In the genomic region with DNA sequence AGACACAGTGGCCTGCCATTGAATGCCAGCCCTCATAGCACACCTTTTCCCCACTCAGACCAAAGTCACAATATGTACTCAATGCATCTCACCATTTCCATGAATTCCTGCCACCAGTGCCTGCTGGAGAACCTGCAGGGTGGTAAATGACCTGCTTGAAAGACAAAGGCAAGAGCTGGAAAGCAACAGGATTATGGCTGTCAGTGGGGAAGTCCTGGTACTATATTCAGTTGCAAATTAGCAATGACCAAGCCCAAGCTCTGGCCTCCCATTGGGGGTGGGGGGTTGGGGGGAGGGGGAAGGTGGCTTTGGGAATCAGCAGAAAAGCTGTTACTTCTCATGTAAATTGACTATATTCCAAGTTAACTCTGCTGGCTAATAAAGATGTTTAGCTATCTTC, we compare ENCODE assay signal across 25 mouse cellular contexts.
DNase-seq lines count a peak whose midpoint lies in the region; ATAC-seq and TF ChIP-seq lines count a peak whose summit lies in the region.
"Had no signal": no experiment of that assay in that cellular context is flagged by ENCODE, and none has a peak within 500 bp of the region (broad histone marks: within the 10 kb centered on the region; RNA-seq: fewer than 3 reads in every experiment).

No protein-coding gene starts in this region.

- H3K9me3 ChIP-seq in midbrain, embryonic 11.5 days (ENCODE audit: control insufficient read depth, low read length): no peaks in the 10 kb centered on the region
- H3K9me3 ChIP-seq in midbrain, embryonic 13.5 days: no peaks in the 10 kb centered on the region
- no peaks in the 10 kb centered on the region for H3K9me3 ChIP-seq in ES-Bruce4 (replicated peaks; ENCODE audit: control insufficient read depth, insufficient read depth, low read length, poor library complexity, severe bottlenecking)
- no peaks in the 10 kb centered on the region for H3K9me3 ChIP-seq in ES-E14 (ENCODE audit: control insufficient read depth, insufficient read depth, low read depth, low read length)
- H3K9me3 ChIP-seq: embryonic facial prominence, embryonic 13.5 days; embryonic facial prominence, embryonic 15.5 days; forebrain, embryonic 10.5 days; forebrain, embryonic 12.5 days had no signal

- H3K36me3 ChIP-seq in midbrain, embryonic 11.5 days (ENCODE audit: control insufficient read depth, insufficient read depth, low read length): no peaks in the 10 kb centered on the region
- no peaks in the 10 kb centered on the region for H3K36me3 ChIP-seq in midbrain, embryonic 13.5 days
- no peaks in the 10 kb centered on the region for H3K36me3 ChIP-seq in ES-Bruce4 (ENCODE audit: control insufficient read depth, insufficient read depth, low read length, poor library complexity, severe bottlenecking)
- no peaks in the 10 kb centered on the region for H3K36me3 ChIP-seq in ES-E14 (ENCODE audit: control insufficient read depth, insufficient read depth, low read length, poor library complexity, severe bottlenecking)
- H3K36me3 ChIP-seq: embryonic facial prominence, embryonic 13.5 days; embryonic facial prominence, embryonic 15.5 days; forebrain, embryonic 10.5 days; forebrain, embryonic 12.5 days had no signal

- H3K27me3 ChIP-seq in midbrain, embryonic 11.5 days (ENCODE audit: control insufficient read depth, insufficient read depth, low read length): no peaks in the 10 kb centered on the region
- no peaks in the 10 kb centered on the region for H3K27me3 ChIP-seq in midbrain, embryonic 13.5 days
- no peaks in the 10 kb centered on the region for H3K27me3 ChIP-seq in ES-Bruce4 (ENCODE audit: control insufficient read depth, insufficient read depth, low read length, poor library complexity, severe bottlenecking)
- H3K27me3 ChIP-seq: CH12.LX; embryonic facial prominence, embryonic 13.5 days; embryonic facial prominence, embryonic 15.5 days; forebrain, embryonic 12.5 days had no signal

- no peak overlapping the region for H3K4me3 ChIP-seq in midbrain, embryonic 11.5 days (ENCODE audit: low read depth, low read length)
- no peak overlapping the region for H3K4me3 ChIP-seq in midbrain, embryonic 13.5 days (replicated peaks)
- no peak overlapping the region for H3K4me3 ChIP-seq in ES-Bruce4 (ENCODE audit: low read depth, low read length)
- H3K4me3 ChIP-seq in ES-E14 (ENCODE audit: insufficient read depth in 1 of 2, low read depth in 1 of 2, low read length in 2 of 2, poor library complexity in 1 of 2, severe bottlenecking in 1 of 2): no peak overlapping the region
- H3K4me3 ChIP-seq: embryonic facial prominence, embryonic 13.5 days; embryonic facial prominence, embryonic 15.5 days; erythroblast, embryonic 14.5 days; forebrain, embryonic 10.5 days; forebrain, embryonic 12.5 days had no signal

- TF ChIP-seq EP300 in ES-Bruce4 (IDR thresholded peaks at IDR 0.05; ENCODE audit: insufficient read depth, low read depth, low read length): 0 out of 2 replicates have a peak, but pooled peaks have one; percentile 38

- no peak overlapping the region for H3K4me2 ChIP-seq in midbrain, embryonic 11.5 days
- no peak overlapping the region for H3K4me2 ChIP-seq in midbrain, embryonic 13.5 days (replicated peaks)
- H3K4me2 ChIP-seq: embryonic facial prominence, embryonic 13.5 days; embryonic facial prominence, embryonic 15.5 days; forebrain, embryonic 12.5 days had no signal

- TF ChIP-seq POLR2A in ES-Bruce4 (IDR thresholded peaks at IDR 0.05; ENCODE audit: insufficient read depth, low read length): no peak

- intact Hi-C loops in left cerebral cortex, postnatal 4 days (cut with DNase I): no loop called here

- TF ChIP-seq CTCF in ES-Bruce4 (IDR thresholded peaks at IDR 0.05; ENCODE audit: low read depth, low read length): no peak

- H3K4me1 ChIP-seq in midbrain, embryonic 11.5 days (ENCODE audit: control insufficient read depth, insufficient read depth, low read length): no peaks in the 10 kb centered on the region
- H3K4me1 ChIP-seq in midbrain, embryonic 13.5 days (replicated peaks): peaks cover 4% of the 10 kb centered on the region
- peaks cover 2% of the 10 kb centered on the region for H3K4me1 ChIP-seq in ES-Bruce4 (ENCODE audit: control insufficient read depth, insufficient read depth, low read length)
- H3K4me1 ChIP-seq in ES-E14 (ENCODE audit: control insufficient read depth in 2 of 2, insufficient read depth in 2 of 2, low read length in 2 of 2, poor library complexity in 1 of 2): peaks cover 2 to 6% of the 10 kb centered on the region in 2 experiments; a peak in 2 of 4 replicates
- H3K4me1 ChIP-seq: embryonic facial prominence, embryonic 13.5 days; embryonic facial prominence, embryonic 15.5 days; forebrain, embryonic 12.5 days had no signal

- no peak overlapping the region for H3K9ac ChIP-seq in midbrain, embryonic 11.5 days (ENCODE audit: low read length)
- H3K9ac ChIP-seq in midbrain, embryonic 13.5 days (replicated peaks): no peak overlapping the region
- H3K9ac ChIP-seq in ES-Bruce4 (ENCODE audit: low read depth, poor library complexity, severe bottlenecking): no peak overlapping the region
- no peak overlapping the region for H3K9ac ChIP-seq in ES-E14 (ENCODE audit: insufficient read depth, low read depth, low read length, poor library complexity, severe bottlenecking)
- H3K9ac ChIP-seq: embryonic facial prominence, embryonic 13.5 days; embryonic facial prominence, embryonic 15.5 days; forebrain, embryonic 12.5 days had no signal

- in situ Hi-C loops in ES-E14 (cut with MboI; ENCODE audit: low sequenced_read_pairs in 2 of 2, unreplicated experiment in 2 of 2): no loop called here

- no peak overlapping the region for H3K27ac ChIP-seq in midbrain, embryonic 11.5 days (ENCODE audit: low read depth, low read length)
- H3K27ac ChIP-seq in midbrain, embryonic 13.5 days: no peak overlapping the region
- H3K27ac ChIP-seq in ES-Bruce4 (ENCODE audit: insufficient read depth, low read length) (peak overlapping the region; percentile 59), ES-E14 (ENCODE audit: insufficient read depth, low read depth, low read length, poor library complexity, severe bottlenecking) (no peak overlapping the region)
- H3K27ac ChIP-seq: embryonic facial prominence, embryonic 13.5 days; embryonic facial prominence, embryonic 15.5 days; forebrain, embryonic 10.5 days; forebrain, embryonic 12.5 days had no signal

- no peak for DNase-seq in midbrain, embryonic 11.5 days (ENCODE audit: low spot score, missing footprints)
- DNase-seq in ES-E14 (ENCODE audit: low read depth, low spot score) (peak; percentile 15), ZHBTc4 (ENCODE audit: low read depth, low spot score) (peak; percentile 48)
- no peak for DNase-seq in adrenal gland, adult 8-10 months
- no peak for DNase-seq in left cerebral cortex, postnatal 4 days
- DNase-seq: adrenal gland, adult 2 months; adrenal gland, postnatal 14 days; adrenal gland, postnatal 36 days; B cell, adult 2 months; cerebellum, adult 11-12 months; cerebellum, adult 9-11 months; cerebellum, postnatal 14 days; cerebellum, postnatal 36 days; embryo, embryonic 11 days had no signal

- peak; percentile 78 for ATAC-seq in midbrain, embryonic 11.5 days (ENCODE audit: low FRiP score)
- no peak for ATAC-seq in midbrain, embryonic 13.5 days
- ATAC-seq: CD4-positive, CD25-positive, alpha-beta regulatory T cell, adult 4 months; forebrain, embryonic 14.5 days; forebrain, embryonic 16.5 days had no signal

TF ChIP-seq in ES-E14, 5 proteins besides CTCF, POLR2A, EP300 and RAD21:
- TF ChIP-seq ZC3H11A (IDR thresholded peaks at IDR 0.05; ENCODE audit: borderline replicate concordance, low read depth, low read length): no peak
- no peak for TF ChIP-seq MAFK (IDR thresholded peaks at IDR 0.05; ENCODE audit: insufficient read depth, low read depth, low read length)
- no peak for TF ChIP-seq HCFC1 (IDR thresholded peaks at IDR 0.05; ENCODE audit: borderline replicate concordance, insufficient read depth, low read length)
- TF ChIP-seq ZNF384 (IDR thresholded peaks at IDR 0.05; ENCODE audit: low read depth, low read length): no peak
- TF ChIP-seq CHD2 (IDR thresholded peaks at IDR 0.05; ENCODE audit: low read depth, low read length): no peak

Comparison
In these comparisons a context has a peak if more than half of its experiments do, and no peak if none do; other contexts are left out.
1. DNase-seq: peak in ES-E14 (single experiment) and ZHBTc4 (single experiment); none in midbrain, embryonic 11.5 days (single experiment), adrenal gland, adult 8-10 months (single experiment) and left cerebral cortex, postnatal 4 days (single experiment).